Comparison of ENCODE assay signal across 8 mouse cellular contexts in the genomic region with DNA sequence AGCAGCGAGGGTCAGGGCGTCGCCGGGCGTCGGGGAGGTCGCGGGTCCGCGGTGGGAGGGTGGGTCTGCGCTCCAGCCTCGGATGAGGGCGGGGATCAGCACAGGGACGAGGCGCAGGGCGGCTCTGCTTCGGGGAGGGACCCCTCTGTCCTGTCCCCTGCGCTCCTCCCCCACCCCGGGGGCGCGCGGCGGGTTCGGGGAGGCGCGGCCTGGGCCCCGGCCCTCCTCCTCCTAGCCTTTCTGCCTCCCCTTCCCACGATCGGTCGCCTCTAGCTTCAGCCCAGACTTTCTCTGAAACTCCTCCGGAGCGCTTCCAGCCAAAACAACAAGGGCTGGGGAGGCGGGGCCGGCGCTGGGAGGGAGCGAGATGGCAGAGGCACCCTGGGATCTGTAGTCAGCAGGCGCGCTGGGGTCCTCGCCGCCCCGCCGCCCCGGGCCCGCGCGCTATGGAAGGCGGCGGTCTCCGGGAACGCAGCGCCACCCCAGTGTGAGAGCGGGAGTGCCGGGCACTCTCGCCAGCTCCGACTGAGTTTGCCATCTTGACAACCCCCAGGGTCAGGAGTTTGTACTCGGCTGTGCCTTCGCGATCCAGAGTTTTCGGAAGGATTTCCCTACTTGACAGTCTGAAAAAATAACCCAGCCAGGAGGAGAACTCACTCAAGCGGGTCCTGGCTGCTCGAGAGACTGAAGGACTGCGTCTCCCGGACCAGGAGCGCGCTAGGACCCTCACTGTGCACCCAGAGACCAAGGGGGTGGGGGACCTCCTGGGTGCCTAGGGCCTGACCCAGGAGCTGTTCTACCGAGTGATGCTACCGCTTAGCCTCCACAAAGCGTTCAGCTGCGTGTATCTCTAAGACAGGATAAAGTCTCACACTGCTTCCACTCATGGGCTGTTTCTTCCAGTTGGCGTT. TPM values are rescaled to one million over a fixed set of nuclear protein-coding genes. Genes with fewer than 3 reads are reported as not detected.
DNase-seq lines count a peak whose midpoint lies in the region; ATAC-seq lines count a peak whose summit lies in the region.

A gene (minus strand): TSS at position 324 of the 911 bp plus-strand sequence.

- peak within 1 kb of the TSS; percentile 83 for H3K4me3 ChIP-seq in hindbrain, embryonic 12.5 days

- peak within 1 kb of the TSS; percentile 81 for H3K4me2 ChIP-seq in hindbrain, embryonic 12.5 days (replicated peaks)

- H3K4me1 ChIP-seq in hindbrain, embryonic 12.5 days = peaks cover 23% of the 10 kb centered on the region

- H3K27ac ChIP-seq in hindbrain, embryonic 12.5 days = peak within 1 kb of the TSS; percentile 94

- no peaks in the 10 kb centered on the region for H3K36me3 ChIP-seq in hindbrain, embryonic 12.5 days

- H3K9me3 ChIP-seq in hindbrain, embryonic 12.5 days (replicated peaks) = no peaks in the 10 kb centered on the region

- peak; percentile 91 to 97 for DNase-seq in adrenal gland, adult (ENCODE audit: inconsistent age in 2 of 2, low spot score in 1 of 2)
- peak; percentile 57 to 73 for DNase-seq in cerebellum, postnatal 36 days
- peak; percentile 78 to 80 for DNase-seq in frontal cortex, postnatal 36 days (ENCODE audit: low spot score in 2 of 2)
- peak; percentile 84 to 87 for DNase-seq in layer of hippocampus, postnatal 36 days
- DNase-seq in lung, postnatal 10 days = peak; percentile 97
- DNase-seq in retina, postnatal 1 day = peak; percentile 98
- peak; percentile 80 for DNase-seq in urinary bladder, adult 2 months (ENCODE audit: low spot score)

- H3K9ac ChIP-seq in hindbrain, embryonic 12.5 days = peak within 1 kb of the TSS; percentile 85

- 1% methylated on average over 69 of the region's 70 CpGs for WGBS in hindbrain, embryonic 12.5 days

- no peaks in the 10 kb centered on the region for H3K27me3 ChIP-seq in hindbrain, embryonic 12.5 days

- ATAC-seq in hindbrain, embryonic 12.5 days (ENCODE audit: low FRiP score) = peak; percentile 97

RNA-seq across cellular contexts. Expression of the gene that starts here (rescaled TPM):
- polyA plus RNA-seq in hindbrain, embryonic 12.5 days (2016; fragmentation: Nextera tagmentation; extraction: Ambion mirVana) = 21.3 and 23.2 TPM in 2 replicates
- 10 to 100 TPM; 17.7 to 18.5 TPM for total RNA-seq in layer of hippocampus, postnatal 36 days (2021)
- 23.9 and 28.0 TPM in 2 replicates for polyA plus RNA-seq in urinary bladder, adult 2 months (2012; rRNA removed)

Comparison
In these comparisons a context has a peak if more than half of its experiments do, and no peak if none do; other contexts are left out.
1. Peak in every context shown above with its lines: DNase-seq, ATAC-seq, H3K4me3 ChIP-seq and H3K27ac ChIP-seq.